Mouse (Mus musculus) left cerebral cortex, adult 9 months (tissue): ENCODE data around the gene Pdgfra.

Source experiments
- DNase-seq, 2 experiments: peaks; one replicate each; pipeline ENCODE4 v3.0.0; 2022; ENCODE audit warnings: low spot score in 2 of 2

The Pdgfra gene

GRCm38 (mm10) chr5:75152021-75152425 lies at the start of gene Pdgfra:
Gene Pdgfra (plus strand): TSS chr5:75152292.
- DNase-seq = no peak

GRCm38 (mm10) chr5:75106511-75106910 lies 45.6 kb upstream of the Pdgfra start:
- DNase-seq = no peak

- no peak for DNase-seq
Measured at GRCm38 (mm10) chr5:75109368-75109767, 42.7 kb upstream of the Pdgfra start.

GRCm38 (mm10) chr5:75111781-75112180 lies 40.3 kb upstream of the Pdgfra start:
- no peak for DNase-seq

- DNase-seq = no peak
Measured at GRCm38 (mm10) chr5:75118840-75119239, 33.3 kb upstream of the Pdgfra start.

- DNase-seq = peak in 1 of 2 experiments; percentile 5
Measured at GRCm38 (mm10) chr5:75121646-75122045, 30.4 kb upstream of the Pdgfra start.

- DNase-seq = no peak
Measured at GRCm38 (mm10) chr5:75134681-75135080, 17.4 kb upstream of the Pdgfra start.

GRCm38 (mm10) chr5:75143092-75143491 lies 9.0 kb upstream of the Pdgfra start:
- peak in 1 of 2 experiments; percentile 72 for DNase-seq

GRCm38 (mm10) chr5:75143767-75144166 lies 8.3 kb upstream of the Pdgfra start:
- DNase-seq = no peak

GRCm38 (mm10) chr5:75145341-75145740 lies 6.8 kb upstream of the Pdgfra start:
- DNase-seq = no peak

- DNase-seq = no peak
Measured at GRCm38 (mm10) chr5:75146469-75146868, 5.6 kb upstream of the Pdgfra start.

- DNase-seq = no peak
Measured at GRCm38 (mm10) chr5:75148343-75149127, 3.6 kb upstream of the Pdgfra start.

GRCm38 (mm10) chr5:75149380-75149779 lies 2.7 kb upstream of the Pdgfra start:
- no peak for DNase-seq

- no peak for DNase-seq
Measured at GRCm38 (mm10) chr5:75149880-75150279, 2.2 kb upstream of the Pdgfra start.

GRCm38 (mm10) chr5:75150341-75150981 lies 1.6 kb upstream of the Pdgfra start:
- DNase-seq = no peak

GRCm38 (mm10) chr5:75151146-75151900 lies 769 bp upstream of the Pdgfra start:
- no peak for DNase-seq

GRCm38 (mm10) chr5:75152791-75153625 lies 916 bp downstream of the Pdgfra start:
- DNase-seq = no peak

- no peak for DNase-seq
Measured at GRCm38 (mm10) chr5:75153626-75153960, 1.5 kb downstream of the Pdgfra start.

GRCm38 (mm10) chr5:75153961-75154620 lies 2.0 kb downstream of the Pdgfra start:
- no peak for DNase-seq

- DNase-seq = no peak
Measured at GRCm38 (mm10) chr5:75154621-75155235, 2.6 kb downstream of the Pdgfra start.

GRCm38 (mm10) chr5:75155281-75155680 lies 3.2 kb downstream of the Pdgfra start:
- DNase-seq = no peak
